Mouse (Mus musculus) CD4-positive, CD25-positive, alpha-beta regulatory T cell, adult 4 months (primary cell): ENCODE results near the gene Lyg1. TPM values are rescaled to one million over a fixed set of nuclear protein-coding genes. Genes with fewer than 3 reads are reported as not detected.
"Not testable (repeated sequence)": the region's sequence is repeated elsewhere in the genome, so short reads cannot be mapped to it uniquely, and the experiment has no call there.

ENCODE experiments used
- ATAC-seq: one replicate; pipeline ENCODE4 v1.8.0; 2017
- polyA plus RNA-seq, 2 experiments: library from polyadenylated mRNA; unstranded; fragments of 100-300 nt; shearing (Covaris generic); gene quantifications; one replicate each; pipeline ENCODE4 v1.2.1; 2017

Lyg1 gene
- not detected for polyA plus RNA-seq

DNA sequence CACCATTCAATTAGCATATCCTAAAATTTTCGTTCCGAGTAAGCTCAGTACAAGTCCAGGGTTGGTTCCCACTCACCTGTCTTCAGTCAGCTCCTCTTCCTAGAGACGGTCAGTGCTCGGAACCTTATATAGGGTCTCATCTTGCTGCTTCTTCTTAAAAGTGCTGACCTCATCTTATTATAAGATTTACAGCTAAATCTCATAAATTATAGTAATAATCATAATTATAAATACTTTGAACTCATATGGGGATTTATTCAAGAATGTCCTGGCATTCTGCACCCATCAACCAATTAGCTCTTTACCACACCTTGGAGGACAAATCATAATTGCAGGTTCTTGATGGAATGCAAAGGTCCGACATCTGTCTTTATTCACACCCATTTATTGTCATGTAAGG is at the start of gene Lyg1:
Gene Lyg1 (minus strand): TSS at position 101 of the 400 bp plus-strand sequence.
- no peak for ATAC-seq

DNA sequence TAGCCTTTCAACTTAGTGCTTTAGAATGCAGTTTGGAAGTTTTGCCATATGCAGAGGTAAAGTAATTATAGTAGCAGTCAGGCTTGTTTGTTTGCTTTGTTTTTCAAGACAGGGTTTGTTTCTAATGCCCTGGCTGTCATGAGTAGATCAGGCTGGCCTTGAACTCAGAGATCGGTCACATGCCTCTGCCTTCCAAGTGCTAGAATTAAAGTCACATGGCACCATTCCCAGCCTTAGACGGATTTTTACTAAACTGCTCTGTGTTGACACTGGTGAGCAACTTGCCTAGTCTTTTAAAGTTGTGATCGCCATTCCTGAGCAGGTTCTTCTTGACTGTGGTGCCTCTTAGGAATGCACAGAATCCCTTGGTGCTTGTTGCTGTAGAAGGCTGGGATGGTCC is 49.2 kb upstream of the Lyg1 start:
- no peak for ATAC-seq

DNA sequence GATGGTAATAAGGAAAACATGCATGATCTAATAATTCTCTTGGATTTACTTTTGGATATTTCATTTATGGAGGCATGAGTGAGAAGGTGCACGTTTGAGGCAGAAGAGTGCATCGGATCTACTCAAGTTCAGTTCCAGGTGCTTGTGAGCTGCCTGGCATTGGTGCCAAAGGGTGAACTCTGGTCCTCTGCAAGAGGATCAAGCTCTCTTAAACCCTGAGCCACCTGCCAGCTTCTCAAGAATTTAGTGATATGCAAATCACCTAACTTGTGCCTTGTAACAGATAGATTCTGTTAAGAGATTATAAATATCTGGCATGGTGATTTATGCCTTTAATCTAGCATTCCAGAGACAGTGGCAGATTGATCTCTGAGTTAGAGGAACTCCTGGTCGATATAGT is 45.5 kb upstream of the Lyg1 start:
- ATAC-seq: no peak

DNA sequence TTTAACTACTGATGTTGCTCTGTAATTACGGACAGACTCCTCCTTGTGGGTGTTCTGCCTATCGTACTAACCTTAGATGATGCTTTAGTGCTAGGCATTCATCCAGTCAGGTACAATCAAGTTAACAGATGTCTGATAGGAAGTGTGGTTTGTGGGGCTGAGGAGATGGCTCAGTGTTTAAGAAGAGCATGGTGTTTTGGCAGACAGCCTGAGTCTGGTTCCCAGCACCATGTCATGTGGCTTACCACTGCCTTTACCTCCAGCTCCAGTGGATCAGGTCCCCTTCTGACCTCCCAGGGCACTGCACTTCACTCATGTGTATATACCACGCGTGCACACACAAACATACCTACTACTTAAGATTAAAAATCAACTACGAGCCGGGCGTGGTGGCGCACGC is 44.4 kb upstream of the Lyg1 start:
- ATAC-seq: no peak

DNA sequence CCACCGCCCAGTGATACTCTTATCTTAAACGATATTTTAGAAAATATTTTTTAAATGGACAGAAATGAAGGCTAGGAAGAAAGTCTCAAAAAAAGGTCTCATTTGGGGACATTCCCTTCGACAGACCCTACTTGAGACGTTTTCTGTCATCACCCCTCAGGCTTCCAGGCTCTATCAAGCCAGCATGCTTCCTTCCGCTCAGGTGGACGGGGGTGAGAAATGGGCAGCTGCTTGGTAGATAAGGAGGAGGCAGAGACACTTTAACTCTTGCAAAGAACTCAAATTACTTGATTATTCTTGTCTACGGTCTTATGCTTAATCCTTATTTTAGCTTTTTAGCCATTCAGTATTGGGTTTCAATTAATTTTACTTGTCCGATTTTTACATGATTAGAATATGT is 43.3 kb upstream of the Lyg1 start:
- no peak for ATAC-seq

DNA sequence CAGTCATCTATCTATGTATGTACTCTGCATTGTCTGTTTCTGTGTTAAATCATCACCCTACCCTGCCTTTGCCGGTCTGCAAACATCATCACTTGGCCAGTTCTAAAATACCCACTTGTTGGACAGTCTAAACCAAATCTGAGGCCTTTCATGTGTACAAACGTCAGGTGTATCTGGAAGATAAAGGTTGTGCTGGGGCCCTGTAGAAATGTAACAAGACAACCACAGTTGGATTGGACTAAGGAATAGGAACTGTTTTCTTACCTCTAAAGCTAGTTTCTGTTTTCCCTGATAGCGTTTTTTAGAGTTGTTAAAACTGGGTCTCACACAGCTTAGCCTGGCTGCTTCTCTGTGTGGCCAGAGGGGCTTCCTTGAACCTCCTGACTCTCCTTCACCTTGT is 42.0 kb upstream of the Lyg1 start:
- no peak for ATAC-seq

DNA sequence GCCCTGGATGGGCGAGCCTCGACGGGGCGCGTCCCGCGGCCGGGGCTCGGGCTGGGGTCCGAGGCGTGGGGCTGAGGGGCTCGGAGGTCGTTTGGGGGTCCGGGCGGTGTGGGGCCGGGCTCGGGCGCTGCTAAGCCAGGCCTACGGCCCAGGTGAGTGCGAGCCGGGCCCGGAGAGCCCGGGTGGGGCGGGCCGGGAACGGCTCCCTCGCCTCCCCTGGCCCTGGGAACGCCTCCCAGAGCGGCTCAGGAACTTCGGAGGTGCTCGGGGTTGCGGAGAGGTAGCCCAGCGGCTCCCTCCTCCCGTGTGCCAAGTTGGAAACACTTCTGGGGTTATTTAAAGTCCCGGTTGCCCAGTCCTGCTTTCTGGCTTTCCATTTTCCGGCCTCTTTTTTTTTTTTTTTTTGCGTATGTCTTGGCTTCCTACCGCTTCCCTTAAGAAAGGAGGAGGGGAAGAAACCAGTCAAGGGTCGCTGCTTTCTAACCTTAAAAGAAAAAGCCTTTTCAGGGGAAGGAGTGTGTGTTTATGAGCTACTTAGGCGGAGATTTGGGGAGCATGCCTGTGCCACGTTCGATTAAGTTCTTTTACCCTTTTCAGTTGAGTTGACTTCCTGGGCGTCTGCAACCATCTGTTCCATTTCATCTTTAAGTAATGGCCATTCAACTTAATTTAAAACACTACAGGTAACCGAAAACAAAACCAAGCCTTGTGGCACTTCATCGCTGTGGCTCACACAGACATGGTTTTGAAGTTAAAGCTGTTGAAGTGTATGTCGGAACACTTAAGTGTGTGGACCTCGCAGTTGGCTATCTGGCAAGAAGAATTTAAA is 41.0 kb upstream of the Lyg1 start:
- ATAC-seq: no peak

DNA sequence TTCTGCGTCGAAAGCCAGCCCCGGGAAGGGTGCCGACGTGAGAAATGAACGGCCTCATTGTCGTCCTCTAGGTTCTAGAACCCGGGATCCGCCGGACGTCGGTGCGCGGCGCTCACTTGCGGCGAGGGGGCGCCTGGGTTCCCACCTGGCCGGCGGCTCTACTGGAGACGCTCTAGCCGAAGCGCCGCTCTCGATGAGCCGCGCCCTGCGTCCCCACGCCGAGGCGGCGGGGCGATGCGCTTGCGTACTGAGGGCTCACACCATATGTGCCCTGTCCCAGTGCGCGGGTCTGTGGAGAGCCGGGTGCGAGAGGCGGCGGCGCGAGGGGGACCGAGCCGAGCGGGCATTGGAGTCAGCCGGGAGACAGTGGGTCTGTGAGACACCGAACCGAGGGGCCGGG is 40.3 kb upstream of the Lyg1 start, which contains the start of the genes Txndc9 and Eif5b:
Gene Txndc9 (minus strand): TSS at position 27 of the 400 bp plus-strand sequence.
Gene Eif5b (plus strand): TSS at position 144 of the 400 bp plus-strand sequence.
- ATAC-seq: peak; percentile 56

DNA sequence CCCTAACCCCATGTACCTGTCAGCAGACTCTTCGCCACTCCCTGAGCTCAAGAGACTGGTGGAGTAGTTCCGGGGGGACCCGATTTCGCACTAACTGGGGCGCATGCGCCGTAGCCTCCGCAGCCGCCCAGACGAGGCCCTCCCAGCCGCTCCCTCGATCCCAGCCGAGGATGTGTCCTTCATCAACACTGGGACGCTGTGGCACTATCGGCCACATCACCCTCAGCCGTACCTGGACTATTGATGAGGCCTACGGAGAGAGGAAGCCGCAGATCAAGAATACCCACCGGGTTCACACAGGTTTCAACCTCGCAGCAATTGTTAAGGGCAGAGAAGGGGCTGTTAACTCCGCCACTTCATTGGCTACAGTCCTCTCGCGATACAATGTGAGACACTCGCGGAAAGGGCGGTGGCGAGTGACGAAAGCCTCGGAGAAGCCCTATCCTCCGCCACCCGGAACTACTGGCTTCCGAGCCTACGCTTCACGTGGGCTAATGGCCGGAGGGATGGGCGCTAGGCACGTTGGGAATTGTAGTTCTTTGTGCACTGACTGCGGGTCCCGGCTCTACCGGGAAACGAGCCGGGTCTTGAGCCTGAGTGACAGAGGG is 39.4 kb upstream of the Lyg1 start:
- peak; percentile 94 for ATAC-seq

DNA sequence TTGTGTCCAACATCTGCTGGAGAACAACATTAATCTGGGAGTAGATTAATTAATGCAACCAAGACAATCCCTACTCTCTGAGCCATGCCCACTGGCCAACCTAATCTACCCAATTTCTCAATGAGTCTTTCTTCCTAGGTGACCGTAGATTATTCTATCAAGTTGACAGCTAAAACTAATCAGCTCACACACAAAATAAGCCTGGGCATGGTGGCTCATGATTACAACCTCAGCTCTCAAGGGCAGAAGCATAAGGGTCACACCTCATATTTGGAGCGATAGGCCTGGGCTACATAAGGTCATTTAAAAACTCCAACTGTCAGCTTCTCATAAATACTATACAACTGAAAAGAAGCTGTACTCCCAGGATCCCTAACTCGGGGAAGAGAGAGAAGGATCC is 38.7 kb upstream of the Lyg1 start:
- no peak for ATAC-seq

DNA sequence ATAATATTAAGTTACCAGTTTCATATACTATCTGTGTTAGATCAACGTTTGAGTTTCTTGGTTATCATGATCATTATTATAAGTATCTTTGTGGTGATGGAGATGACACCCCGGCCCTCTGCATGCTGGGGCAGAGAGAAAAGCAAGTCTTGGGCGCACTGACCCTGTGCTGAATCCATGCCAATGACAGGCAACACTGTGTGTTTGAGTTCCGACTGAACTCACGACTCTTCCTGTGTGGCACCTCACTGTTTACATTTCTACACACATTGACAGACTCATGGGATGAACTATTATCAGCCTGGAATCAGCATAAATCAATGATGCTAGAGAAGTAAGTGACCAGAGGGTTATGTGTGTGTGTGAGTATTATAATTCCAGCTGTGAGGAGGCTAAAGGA is 30.3 kb upstream of the Lyg1 start:
- no peak for ATAC-seq

DNA sequence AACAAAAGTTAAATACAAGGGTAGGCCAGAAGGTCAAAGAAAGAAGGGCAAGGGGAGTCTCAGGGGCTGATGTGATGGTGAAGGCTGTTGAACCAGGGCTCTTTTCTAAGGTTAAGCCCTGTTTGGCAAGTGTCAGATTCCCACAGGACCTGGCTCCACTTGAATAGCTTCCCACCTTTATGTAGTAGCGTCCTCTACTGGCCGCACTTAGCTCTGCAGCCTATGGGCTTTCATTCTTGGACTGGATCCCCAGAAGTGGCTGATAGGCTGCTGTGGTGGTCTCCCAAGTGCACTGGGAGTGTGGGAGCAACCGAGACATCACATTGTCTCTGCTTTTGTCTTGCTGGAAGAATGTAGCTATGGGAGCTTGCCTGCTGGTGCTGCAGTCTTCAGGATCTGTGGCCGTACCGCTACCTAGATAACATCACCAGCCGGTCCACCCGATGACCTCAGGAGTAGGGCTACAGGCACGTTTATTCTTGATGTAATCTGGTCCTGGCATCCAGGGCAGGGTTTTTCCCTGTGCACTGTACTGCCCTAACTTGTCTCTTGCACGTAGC is 28.3 kb upstream of the Lyg1 start:
- no peak for ATAC-seq

DNA sequence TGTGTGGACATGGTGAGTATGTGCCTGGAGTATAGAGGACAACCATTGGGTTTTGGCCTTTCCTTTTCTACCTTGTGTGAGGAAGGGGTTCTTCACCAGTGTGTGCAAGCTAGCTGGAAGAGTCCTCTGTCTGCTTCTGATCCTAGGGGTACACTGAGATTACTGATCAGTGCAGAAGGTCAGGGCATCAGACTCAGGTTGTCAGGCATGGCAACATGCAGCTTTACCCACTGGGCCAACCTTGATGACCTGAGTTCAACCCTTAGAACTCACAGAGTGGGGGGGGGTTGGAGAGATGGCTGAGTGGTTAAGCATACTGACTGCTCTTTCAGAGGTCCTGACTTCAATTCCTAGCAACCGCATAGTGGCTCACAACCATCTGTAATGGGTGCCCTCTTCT is 26.8 kb upstream of the Lyg1 start:
- no peak for ATAC-seq

DNA sequence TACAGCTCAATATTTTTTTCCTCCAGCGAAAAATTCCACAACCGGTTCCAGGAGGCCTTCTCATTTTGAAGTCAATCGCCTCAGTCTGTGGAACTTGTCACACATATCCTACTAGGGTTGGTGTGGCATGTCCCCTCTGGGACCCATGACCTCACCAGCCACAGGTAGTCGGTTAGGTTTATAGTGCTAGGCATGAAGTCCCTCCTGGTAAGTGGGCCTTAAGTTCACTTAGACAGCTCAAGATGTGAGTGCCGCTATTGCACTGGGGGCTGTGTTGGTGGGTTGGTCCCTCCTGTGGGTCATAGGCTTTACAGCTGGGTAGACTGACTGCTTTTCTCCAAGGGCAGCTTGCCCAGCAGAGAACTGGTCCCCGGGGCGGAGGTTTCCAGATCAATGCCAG is 19.7 kb upstream of the Lyg1 start:
- ATAC-seq: no peak

DNA sequence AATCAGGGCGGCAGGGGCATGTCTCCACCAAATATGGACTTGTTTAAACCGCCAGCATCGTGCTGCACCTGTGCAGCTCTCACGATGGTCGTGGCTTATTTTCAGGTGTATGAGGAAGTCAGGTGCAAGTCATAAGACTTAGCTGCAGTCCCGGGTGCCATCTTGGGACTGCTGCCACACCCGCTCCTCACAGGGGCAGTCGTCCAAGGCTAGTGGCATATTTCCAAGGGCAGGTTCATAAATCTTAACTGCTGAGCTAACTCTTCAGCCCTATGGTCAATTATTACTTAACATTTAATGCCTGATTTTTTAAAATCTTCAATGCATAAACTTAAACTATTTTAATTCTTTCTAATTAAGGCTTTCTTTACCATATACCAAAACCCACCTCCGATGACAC is 19.1 kb upstream of the Lyg1 start:
- not testable (repeated sequence) for ATAC-seq

DNA sequence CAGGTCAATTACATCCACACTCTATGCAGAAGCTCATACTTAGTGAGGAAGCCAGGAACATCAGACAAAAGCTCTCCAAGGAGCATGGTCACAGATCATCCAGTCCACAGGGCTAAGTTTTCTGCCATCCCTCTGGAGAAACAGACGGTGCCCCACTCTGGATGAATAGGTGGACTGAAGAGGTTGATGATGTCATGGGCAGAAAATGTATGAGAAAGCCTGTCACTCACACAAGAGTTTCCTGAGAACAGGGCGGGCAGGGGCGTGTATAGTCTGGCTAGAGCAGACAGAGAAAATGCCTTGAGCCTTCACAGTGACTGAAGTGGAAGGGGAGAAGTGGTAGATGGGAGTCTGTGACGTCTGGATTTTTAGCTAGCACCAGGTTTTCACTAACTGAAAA is 14.0 kb upstream of the Lyg1 start:
- ATAC-seq: no peak

DNA sequence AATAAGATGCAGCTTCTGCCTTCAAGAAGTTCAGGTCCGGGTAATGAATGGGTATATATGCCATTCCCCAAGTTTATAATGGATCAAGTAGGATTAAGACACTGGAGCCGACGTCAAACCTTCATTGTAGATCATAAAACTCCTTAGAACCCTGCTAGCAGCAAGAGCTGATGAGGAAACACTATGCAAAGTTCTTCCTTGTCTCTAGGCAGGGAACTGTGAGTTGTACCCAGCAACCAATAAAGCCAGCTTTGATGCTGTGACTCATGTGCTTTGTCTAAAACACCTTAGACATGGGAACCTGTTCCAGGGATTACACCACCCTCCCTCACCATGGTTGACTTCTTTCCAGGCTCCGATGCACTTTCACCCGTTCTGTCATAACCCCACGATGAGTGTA is 11.2 kb upstream of the Lyg1 start:
- ATAC-seq: no peak

DNA sequence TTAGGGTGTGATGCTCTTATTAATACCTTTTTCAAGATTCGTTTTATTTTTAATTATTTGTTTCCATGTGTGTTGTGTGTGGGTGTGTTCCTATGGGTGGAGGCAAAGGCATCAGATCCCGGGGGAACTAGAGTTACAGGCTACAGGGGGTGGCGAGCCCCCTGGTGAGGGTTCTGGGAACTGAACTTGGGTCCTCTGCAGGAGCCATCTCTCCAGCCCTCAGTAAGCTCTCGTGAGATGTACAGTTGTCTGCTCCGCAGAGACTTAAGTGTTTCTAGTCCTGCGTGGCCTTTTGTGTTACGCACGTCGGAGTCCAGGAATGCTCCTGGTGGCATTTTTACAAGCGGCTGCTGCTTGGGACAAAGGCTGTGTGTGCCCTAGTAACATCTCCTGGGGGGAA is 8.0 kb upstream of the Lyg1 start:
- ATAC-seq: no peak

DNA sequence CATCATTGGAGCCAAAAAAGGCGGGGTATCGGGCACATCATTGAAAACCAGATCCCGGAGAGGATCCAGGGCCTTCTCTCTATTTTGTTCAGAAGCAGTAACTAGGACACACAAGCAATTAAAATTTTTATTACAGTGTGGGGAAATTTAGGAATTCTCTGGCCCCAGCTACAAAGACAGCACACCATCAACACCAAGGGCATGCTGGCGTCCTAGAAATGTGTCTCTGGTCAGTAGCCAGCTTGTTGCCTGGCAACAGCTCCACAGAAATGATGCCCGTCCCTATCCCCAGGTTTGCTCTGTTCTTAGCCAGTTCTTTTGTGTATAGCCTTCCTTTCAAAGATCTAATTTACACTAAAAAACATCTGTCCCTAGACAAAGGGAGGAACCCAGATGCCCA is 1.9 kb upstream of the Lyg1 start:
- no peak for ATAC-seq

DNA sequence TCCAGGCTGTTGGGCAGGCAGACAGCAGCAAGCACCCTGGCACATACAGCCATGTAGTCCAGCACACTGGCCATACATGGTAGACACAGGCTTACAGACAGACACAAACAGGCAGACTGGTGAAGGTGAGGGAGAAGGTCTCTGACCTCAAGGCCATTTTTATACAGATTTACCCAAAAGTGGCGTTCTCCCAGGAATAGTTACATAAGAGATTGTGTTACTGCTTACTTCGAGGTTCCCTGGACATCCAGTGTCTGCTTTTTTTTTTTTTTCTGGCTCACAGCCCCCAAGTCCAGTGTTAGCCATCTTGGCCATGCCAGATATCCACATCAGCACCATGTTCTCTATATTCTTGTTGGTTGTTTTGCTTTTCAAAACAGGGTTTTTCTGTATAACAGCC is 957 bp upstream of the Lyg1 start:
- no peak for ATAC-seq

DNA sequence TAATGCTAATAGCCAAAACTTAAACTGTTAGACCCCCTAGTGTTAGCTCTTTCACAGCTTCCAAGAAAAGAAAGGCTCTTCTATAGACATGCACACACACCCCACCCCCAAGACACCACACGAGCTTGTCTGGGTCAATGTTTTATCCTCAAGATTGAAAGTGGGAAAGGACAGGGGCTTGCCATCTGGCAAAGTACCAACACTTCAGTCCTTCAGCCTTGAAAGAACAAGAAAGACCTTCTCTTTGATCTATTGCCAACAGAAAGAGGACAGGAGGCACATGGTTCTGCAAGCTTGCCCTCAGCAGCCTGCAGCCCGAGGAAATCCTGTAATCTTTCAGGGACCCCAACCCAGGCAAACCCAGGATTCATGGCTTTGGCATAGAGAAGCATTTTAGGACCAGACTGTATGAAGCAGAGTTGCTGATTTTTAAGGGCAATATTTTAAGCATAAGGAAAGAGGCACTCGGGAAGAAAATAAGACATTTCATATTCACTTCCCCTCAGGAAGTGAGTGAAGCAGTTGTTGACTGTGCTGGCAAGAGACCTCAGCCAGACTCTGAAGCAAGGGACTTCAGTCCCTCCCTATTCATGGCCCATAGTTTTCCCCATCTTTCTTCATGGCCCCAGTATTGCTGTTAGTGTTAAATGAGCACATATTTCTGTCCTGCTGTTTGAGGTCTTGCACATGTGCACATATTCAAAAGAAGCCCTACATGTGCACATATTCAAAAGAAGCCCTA is 698 bp downstream of the Lyg1 start:
- ATAC-seq: no peak

DNA sequence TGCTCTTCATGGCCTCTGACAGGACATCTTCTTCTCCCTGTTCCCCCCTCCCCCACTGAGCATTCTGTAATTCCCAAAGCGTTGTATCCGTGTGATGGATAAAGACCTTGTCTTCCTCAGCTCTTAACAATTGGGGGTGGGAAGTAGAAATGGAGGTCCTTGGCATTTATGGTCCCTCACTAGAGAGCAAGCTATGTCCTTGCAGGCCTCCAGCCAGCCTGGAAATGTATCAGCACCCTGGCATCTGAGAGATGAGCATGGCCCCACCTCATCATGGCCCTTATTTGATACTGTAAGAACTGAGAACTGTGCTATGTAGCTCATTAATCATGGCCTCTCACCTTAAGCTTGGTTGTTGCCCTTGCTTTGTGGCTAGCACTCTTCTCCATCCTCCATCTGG is 2.3 kb downstream of the Lyg1 start:
- ATAC-seq: no peak

DNA sequence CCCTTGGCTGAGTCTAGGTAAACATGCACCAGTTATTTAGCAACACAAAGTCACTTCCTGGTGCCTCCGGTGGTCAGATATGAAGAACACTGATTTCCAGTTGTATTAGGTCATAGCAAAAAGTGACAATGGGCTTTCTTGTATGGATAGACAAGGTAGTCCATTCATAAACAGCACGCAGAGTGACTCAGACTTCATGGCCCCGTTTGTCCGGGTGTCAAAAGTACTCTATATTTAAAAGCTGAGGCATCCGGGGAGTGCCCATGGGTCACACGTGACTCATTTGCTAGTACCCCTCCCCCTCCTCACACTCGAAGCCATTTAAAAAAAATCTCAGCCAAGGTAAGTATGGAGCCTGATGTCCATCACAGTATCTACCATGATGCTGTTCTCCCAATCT is 2.8 kb downstream of the Lyg1 start:
- ATAC-seq: no peak
